Mouse (Mus musculus): ENCODE measurements around the gene Fancc.

DNA sequence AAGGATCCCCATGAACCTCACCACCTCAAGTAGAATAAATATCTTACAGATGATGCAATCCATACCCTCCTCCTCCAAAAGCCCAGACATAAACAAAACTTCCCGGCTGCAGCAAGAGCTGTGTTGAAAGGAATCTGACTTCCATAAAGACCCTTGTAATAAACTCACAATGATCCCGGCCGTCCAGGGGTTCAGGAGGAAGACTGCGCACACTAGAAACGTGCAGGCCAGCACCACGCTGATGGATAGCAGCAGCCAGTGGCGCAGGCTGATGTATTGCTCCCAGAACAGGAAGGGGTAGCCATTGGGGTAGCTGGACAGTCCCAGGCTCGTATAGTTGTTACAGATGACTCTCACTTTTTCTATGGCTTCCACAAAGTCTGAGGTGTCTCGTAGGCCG, 25.8 kb upstream of the Fancc start:
- TF ChIP-seq POLR2A (IDR thresholded peaks at IDR 0.05; ENCODE audit: borderline replicate concordance, insufficient read depth, low read length), result no peak
- no peak for TF ChIP-seq CTCF (IDR thresholded peaks at IDR 0.05; ENCODE audit: borderline replicate concordance, insufficient read depth, low read depth, low read length)
